Mouse (Mus musculus): ENCODE measurements around the gene Slc25a20. TPM values are rescaled to one million over a fixed set of nuclear protein-coding genes. Genes with fewer than 3 reads are reported as not detected.

Slc25a20 gene
- total and polyA plus RNA-seq, 2 experiments from 2014 or later: 41.1 to 49.7 TPM

DNA sequence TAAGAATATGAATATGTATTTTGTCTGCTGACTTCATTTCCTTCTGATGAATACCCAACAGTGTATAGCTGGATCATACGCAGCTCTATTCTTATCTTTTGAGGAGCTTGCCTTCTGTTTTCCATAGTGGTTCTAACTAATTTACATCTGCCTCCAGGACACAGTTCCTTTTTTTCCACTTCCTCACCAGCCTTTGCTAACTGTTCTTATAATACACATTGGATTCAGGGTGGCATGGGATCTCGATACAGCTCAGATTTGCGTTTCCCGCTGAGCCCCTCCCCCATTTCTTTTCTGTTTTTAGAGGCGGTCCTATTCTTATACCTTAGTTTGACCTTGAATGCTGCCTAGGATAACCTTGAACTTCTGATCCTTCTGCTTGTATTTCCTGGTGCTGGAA, 64.2 kb downstream of the Slc25a20 start:
- ATAC-seq (no peak), DNase-seq (ENCODE audit: low spot score) (no peak)
- Histone ChIP-seq H3K27ac (no peak overlapping the region), H3K4me1 (ENCODE audit: insufficient read depth, low read length) (no peaks in the 10 kb centered on the region), H3K9me3 (ENCODE audit: low read length) (no peaks in the 10 kb centered on the region), H3K4me3 (ENCODE audit: low read length) (no peak overlapping the region), H3K4me2 (ENCODE audit: low read depth, low read length) (no peak overlapping the region), H3K27me3 (ENCODE audit: insufficient read depth, low read length) (no peaks in the 10 kb centered on the region), H3K9ac (replicated peaks; ENCODE audit: low read length) (no peak overlapping the region), H3K36me3 (ENCODE audit: insufficient read depth, low read length) (peaks cover 11% of the 10 kb centered on the region; the same call in 1 of the 2 replicates)
- 87% methylated on average over 5 of the region's 5 CpGs for WGBS
- TF ChIP-seq CTCF (IDR thresholded peaks at IDR 0.05; ENCODE audit: low read depth): no peak

DNA sequence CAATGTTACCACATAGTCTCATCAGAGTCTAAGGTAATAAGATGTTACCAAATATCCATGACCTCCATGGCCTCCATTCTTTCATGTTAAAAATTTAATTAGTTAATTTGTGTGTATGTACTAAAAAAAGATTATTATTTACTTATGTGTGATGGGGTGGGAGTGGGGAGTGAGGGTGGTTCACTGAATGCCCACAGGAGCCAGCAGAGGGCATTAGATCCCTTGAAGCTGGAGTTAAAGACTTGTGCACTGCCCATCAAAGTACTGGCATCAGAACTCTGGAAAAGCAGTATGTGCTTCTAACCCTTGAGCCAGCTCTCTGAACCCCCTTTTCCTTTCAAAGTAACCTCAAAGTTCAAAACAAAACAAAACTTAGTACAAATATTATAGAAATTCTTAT, 67.2 kb downstream of the Slc25a20 start:
- H3K4me3 ChIP-seq (ENCODE audit: low read length): no peak overlapping the region
- no peak overlapping the region for H3K9ac ChIP-seq (replicated peaks; ENCODE audit: low read length)
- H3K27ac ChIP-seq: no peak overlapping the region
- DNase-seq (ENCODE audit: low spot score) (no peak), ATAC-seq (no peak)
- TF ChIP-seq CTCF (IDR thresholded peaks at IDR 0.05; ENCODE audit: low read depth): peak; percentile 43
- no peak overlapping the region for H3K4me2 ChIP-seq (ENCODE audit: low read depth, low read length)
- no peaks in the 10 kb centered on the region for H3K27me3 ChIP-seq (ENCODE audit: insufficient read depth, low read length)
- no peaks in the 10 kb centered on the region for H3K9me3 ChIP-seq (ENCODE audit: low read length)
- H3K4me1 ChIP-seq (ENCODE audit: insufficient read depth, low read length): no peaks in the 10 kb centered on the region
- peaks cover 11% of the 10 kb centered on the region; the same call in 1 of the 2 replicates for H3K36me3 ChIP-seq (ENCODE audit: insufficient read depth, low read length)

DNA sequence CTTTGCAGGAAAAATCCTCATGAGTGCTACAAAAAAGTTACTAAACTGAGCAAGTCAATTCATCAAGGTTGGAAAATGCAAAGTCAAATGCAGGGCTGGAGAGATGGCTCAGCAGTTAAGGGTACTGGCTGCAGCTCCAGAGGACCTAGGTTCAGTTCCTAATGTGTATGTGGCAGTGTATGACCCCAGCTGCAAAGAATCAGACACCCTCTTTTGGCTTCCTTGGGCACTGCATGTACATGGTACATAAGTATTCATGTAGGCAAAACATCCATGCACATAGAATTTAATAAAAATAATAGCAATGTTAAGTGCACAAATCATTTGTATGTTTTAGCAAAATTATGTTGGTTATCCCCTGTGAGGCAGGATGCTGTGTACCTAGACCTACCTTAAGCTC, 70.6 kb downstream of the Slc25a20 start:
- no peak overlapping the region for H3K4me3 ChIP-seq (ENCODE audit: low read length)
- no peak for ATAC-seq
- H3K4me2 ChIP-seq (ENCODE audit: low read depth, low read length): no peak overlapping the region
- H3K36me3 ChIP-seq (ENCODE audit: insufficient read depth, low read length): peaks cover 23% of the 10 kb centered on the region
- TF ChIP-seq CTCF (IDR thresholded peaks at IDR 0.05; ENCODE audit: low read depth): peak; percentile 26
- H3K27ac ChIP-seq: no peak overlapping the region
- H3K27me3 ChIP-seq (ENCODE audit: insufficient read depth, low read length): no peaks in the 10 kb centered on the region
- H3K9me3 ChIP-seq (ENCODE audit: low read length): no peaks in the 10 kb centered on the region
- H3K4me1 ChIP-seq (ENCODE audit: insufficient read depth, low read length): no peaks in the 10 kb centered on the region
- no peak overlapping the region for H3K9ac ChIP-seq (replicated peaks; ENCODE audit: low read length)
- no peak for DNase-seq (ENCODE audit: low spot score)

Small RNA genes lying within 50 kb of the gene (microRNA-seq; reads per million reads assigned to microRNA genes)
- gene Gm26298: 0 reads per million in 2 experiments

Other genes with a start within 250 kb of the Slc25a20 start
- gene Ccdc36, start 233.6 kb upstream of the Slc25a20 start, total RNA-seq (2014; rRNA removed): 0.97 and 1.2 TPM in 2 replicates
- 1.7 TPM in 2 replicates for gene Ccdc36, start 233.6 kb upstream of the Slc25a20 start, polyA plus RNA-seq (2015; fragmentation: Nextera tagmentation; extraction: Ambion mirVana)
- gene BC048562, start 225.6 kb upstream of the Slc25a20 start, total RNA-seq (2014; rRNA removed): not detected in 2 replicates
- gene BC048562, start 225.6 kb upstream of the Slc25a20 start, polyA plus RNA-seq (2015; fragmentation: Nextera tagmentation; extraction: Ambion mirVana): not detected in 2 replicates
- 32.9 and 37.2 TPM in 2 replicates for gene Ccdc71, start 201.6 kb upstream of the Slc25a20 start, total RNA-seq (2014; rRNA removed)
- 46.9 and 55.9 TPM in 2 replicates for gene Ccdc71, start 201.6 kb upstream of the Slc25a20 start, polyA plus RNA-seq (2015; fragmentation: Nextera tagmentation; extraction: Ambion mirVana)
- gene Klhdc8b, start 200.5 kb upstream of the Slc25a20 start, total RNA-seq (2014; rRNA removed): 62.6 and 72.8 TPM in 2 replicates
- gene Klhdc8b, start 200.5 kb upstream of the Slc25a20 start, polyA plus RNA-seq (2015; fragmentation: Nextera tagmentation; extraction: Ambion mirVana): 44.9 and 46.5 TPM in 2 replicates
- gene Lamb2, start 182.4 kb upstream of the Slc25a20 start, total RNA-seq (2014; rRNA removed): 77.5 and 99.8 TPM in 2 replicates
- gene Lamb2, start 182.4 kb upstream of the Slc25a20 start, polyA plus RNA-seq (2015; fragmentation: Nextera tagmentation; extraction: Ambion mirVana): 16.0 and 18.6 TPM in 2 replicates
- gene Usp19, start 171.5 kb upstream of the Slc25a20 start, total RNA-seq (2014; rRNA removed): 87.6 and 104 TPM in 2 replicates
- 51.6 and 52.0 TPM in 2 replicates for gene Usp19, start 171.5 kb upstream of the Slc25a20 start, polyA plus RNA-seq (2015; fragmentation: Nextera tagmentation; extraction: Ambion mirVana)
- gene Qars, start 154.4 kb upstream of the Slc25a20 start, total RNA-seq (2014; rRNA removed): 153 and 175 TPM in 2 replicates
- gene Qars, start 154.4 kb upstream of the Slc25a20 start, polyA plus RNA-seq (2015; fragmentation: Nextera tagmentation; extraction: Ambion mirVana): 55.2 and 58.3 TPM in 2 replicates
- 226 and 252 TPM in 2 replicates for gene Qrich1, start 145.3 kb upstream of the Slc25a20 start, total RNA-seq (2014; rRNA removed)
- gene Qrich1, start 145.3 kb upstream of the Slc25a20 start, polyA plus RNA-seq (2015; fragmentation: Nextera tagmentation; extraction: Ambion mirVana): 98.1 and 98.7 TPM in 2 replicates
- gene Impdh2, start 101.8 kb upstream of the Slc25a20 start, total RNA-seq (2014; rRNA removed): 93.8 and 98.3 TPM in 2 replicates
- 103 and 106 TPM in 2 replicates for gene Impdh2, start 101.8 kb upstream of the Slc25a20 start, polyA plus RNA-seq (2015; fragmentation: Nextera tagmentation; extraction: Ambion mirVana)
- 54.1 and 70.5 TPM in 2 replicates for gene Ndufaf3, start 94.7 kb upstream of the Slc25a20 start, total RNA-seq (2014; rRNA removed)
- 84.5 and 88.9 TPM in 2 replicates for gene Ndufaf3, start 94.7 kb upstream of the Slc25a20 start, polyA plus RNA-seq (2015; fragmentation: Nextera tagmentation; extraction: Ambion mirVana)
- 97.3 and 109 TPM in 2 replicates for gene Dalrd3, start 92.2 kb upstream of the Slc25a20 start, total RNA-seq (2014; rRNA removed)
- gene Dalrd3, start 92.2 kb upstream of the Slc25a20 start, polyA plus RNA-seq (2015; fragmentation: Nextera tagmentation; extraction: Ambion mirVana): 251 and 255 TPM in 2 replicates
- gene Wdr6, start 83.3 kb upstream of the Slc25a20 start, total RNA-seq (2014; rRNA removed): 581 and 603 TPM in 2 replicates
- gene Wdr6, start 83.3 kb upstream of the Slc25a20 start, polyA plus RNA-seq (2015; fragmentation: Nextera tagmentation; extraction: Ambion mirVana): 265 and 282 TPM in 2 replicates
- 50.8 and 62.6 TPM in 2 replicates for gene P4htm, start 64.4 kb upstream of the Slc25a20 start, total RNA-seq (2014; rRNA removed)
- 38.7 and 38.8 TPM in 2 replicates for gene P4htm, start 64.4 kb upstream of the Slc25a20 start, polyA plus RNA-seq (2015; fragmentation: Nextera tagmentation; extraction: Ambion mirVana)
- 52.1 and 54.8 TPM in 2 replicates for gene Arih2, start 12.7 kb upstream of the Slc25a20 start, total RNA-seq (2014; rRNA removed)
- 38.5 and 39.7 TPM in 2 replicates for gene Arih2, start 12.7 kb upstream of the Slc25a20 start, polyA plus RNA-seq (2015; fragmentation: Nextera tagmentation; extraction: Ambion mirVana)
- gene Prkar2a, start 27.2 kb downstream of the Slc25a20 start, total RNA-seq (2014; rRNA removed): 87.3 and 92.2 TPM in 2 replicates
- 39.7 and 43.9 TPM in 2 replicates for gene Prkar2a, start 27.2 kb downstream of the Slc25a20 start, polyA plus RNA-seq (2015; fragmentation: Nextera tagmentation; extraction: Ambion mirVana)
- gene Ip6k2, start 121.7 kb downstream of the Slc25a20 start, total RNA-seq (2014; rRNA removed): 122 and 126 TPM in 2 replicates
- gene Ip6k2, start 121.7 kb downstream of the Slc25a20 start, polyA plus RNA-seq (2015; fragmentation: Nextera tagmentation; extraction: Ambion mirVana): 187 and 189 TPM in 2 replicates
- 33.6 and 72.6 TPM in 2 replicates for gene Nckipsd, start 146.3 kb downstream of the Slc25a20 start, total RNA-seq (2014; rRNA removed)
- 22.8 and 23.5 TPM in 2 replicates for gene Nckipsd, start 146.3 kb downstream of the Slc25a20 start, polyA plus RNA-seq (2015; fragmentation: Nextera tagmentation; extraction: Ambion mirVana)
- gene Celsr3, start 164.2 kb downstream of the Slc25a20 start, total RNA-seq (2014; rRNA removed): 49.2 and 86.4 TPM in 2 replicates
- gene Celsr3, start 164.2 kb downstream of the Slc25a20 start, polyA plus RNA-seq (2015; fragmentation: Nextera tagmentation; extraction: Ambion mirVana): 5.8 and 7.8 TPM in 2 replicates
- 30.3 and 31.8 TPM in 2 replicates for gene Slc26a6, start 191.2 kb downstream of the Slc25a20 start, total RNA-seq (2014; rRNA removed)
- gene Slc26a6, start 191.2 kb downstream of the Slc25a20 start, polyA plus RNA-seq (2015; fragmentation: Nextera tagmentation; extraction: Ambion mirVana): 20.0 and 21.3 TPM in 2 replicates